18 mouse cellular contexts compared by ENCODE assay signal in genomic region chr4:144886460-144886859, GRCm38 (mm10). TPM values are rescaled to one million over a fixed set of nuclear protein-coding genes. Genes with fewer than 3 reads are reported as not detected.
DNase-seq lines count a peak whose midpoint lies in the region; ATAC-seq and TF ChIP-seq lines count a peak whose summit lies in the region.
"Had no signal": no experiment of that assay in that cellular context is flagged by ENCODE, and none has a peak within 500 bp of the region (broad histone marks: within the 10 kb centered on the region; RNA-seq: fewer than 3 reads in every experiment).

No protein-coding gene starts in this region.

- no peaks in the 10 kb centered on the region for H3K4me1 ChIP-seq in hindbrain, embryonic 16.5 days (ENCODE audit: control insufficient read depth, insufficient read depth, low read depth, low read length)
- no peaks in the 10 kb centered on the region; the same call in 1 of the 2 replicates for H3K4me1 ChIP-seq in hindbrain, embryonic 12.5 days
- peaks cover 5% of the 10 kb centered on the region; the same call in 1 of the 2 replicates for H3K4me1 ChIP-seq in stomach, postnatal 0 days (replicated peaks; ENCODE audit: control insufficient read depth, insufficient read depth)
- H3K4me1 ChIP-seq: lung, embryonic 15.5 days had no signal

- H3K9ac ChIP-seq in hindbrain, embryonic 16.5 days (ENCODE audit: low read depth, low read length) = no peak overlapping the region
- no peak overlapping the region for H3K9ac ChIP-seq in hindbrain, embryonic 12.5 days
- no peak overlapping the region for H3K9ac ChIP-seq in stomach, postnatal 0 days (ENCODE audit: low read length)
- H3K9ac ChIP-seq: limb, embryonic 15.5 days; lung, embryonic 15.5 days had no signal

- no peak for TF ChIP-seq EP300 in stomach, postnatal 0 days (optimal IDR thresholded peaks at IDR 0.05)

- WGBS in hindbrain, embryonic 16.5 days = 35% methylated on average over 6 of the region's 6 CpGs
- 67% methylated on average over 6 of the region's 6 CpGs for WGBS in hindbrain, embryonic 12.5 days
- 45% methylated on average over 6 of the region's 6 CpGs for WGBS in stomach, postnatal 0 days

- H3K4me3 ChIP-seq in hindbrain, embryonic 16.5 days (ENCODE audit: low read length) = no peak overlapping the region
- no peak overlapping the region for H3K4me3 ChIP-seq in hindbrain, embryonic 12.5 days
- H3K4me3 ChIP-seq in stomach, postnatal 0 days (ENCODE audit: low read depth, low read length) = no peak overlapping the region
- H3K4me3 ChIP-seq: erythroblast, embryonic 14.5 days; heart, embryonic 10.5 days; limb, embryonic 15.5 days; lung, embryonic 15.5 days; megakaryocyte, embryonic 14.5 days had no signal

- DNase-seq in retina, postnatal 1 day = peak; percentile 50
- no peak for DNase-seq in retina, embryonic 14.5 days (ENCODE audit: low spot score)
- peak; percentile 68 to 90 for DNase-seq in layer of hippocampus, postnatal 14 days (ENCODE audit: low spot score in 2 of 2)
- DNase-seq in stomach, postnatal 0 days (ENCODE audit: low spot score) = peak; percentile 24
- no peak for DNase-seq in urinary bladder, adult 2 months (ENCODE audit: low spot score)
- DNase-seq: adrenal gland, adult 8-10 months; gastrocnemius, postnatal 10 days; heart, postnatal 4 days; kidney, adult 11 months; kidney, postnatal 4 days; thymus, postnatal 36 days had no signal

- H3K36me3 ChIP-seq in hindbrain, embryonic 16.5 days (ENCODE audit: control insufficient read depth, insufficient read depth, low read length) = no peaks in the 10 kb centered on the region
- H3K36me3 ChIP-seq in hindbrain, embryonic 12.5 days = no peaks in the 10 kb centered on the region
- H3K36me3 ChIP-seq in stomach, postnatal 0 days (ENCODE audit: control insufficient read depth, insufficient read depth, low read length) = no peaks in the 10 kb centered on the region
- H3K36me3 ChIP-seq: heart, embryonic 10.5 days; limb, embryonic 15.5 days; lung, embryonic 15.5 days had no signal

- TF ChIP-seq CTCF in stomach, postnatal 0 days (IDR thresholded peaks at IDR 0.05; ENCODE audit: low read depth) = no peak

- no peak overlapping the region for H3K27ac ChIP-seq in hindbrain, embryonic 16.5 days (ENCODE audit: low read depth, low read length)
- no peak overlapping the region for H3K27ac ChIP-seq in hindbrain, embryonic 12.5 days
- H3K27ac ChIP-seq in stomach, postnatal 0 days (replicated peaks) = no peak overlapping the region
- H3K27ac ChIP-seq: heart, embryonic 10.5 days; lung, embryonic 15.5 days had no signal

- H3K27me3 ChIP-seq in hindbrain, embryonic 16.5 days (replicated peaks; ENCODE audit: control insufficient read depth, insufficient read depth, low read length) = peaks cover 6% of the 10 kb centered on the region; the same call in 1 of the 2 replicates
- H3K27me3 ChIP-seq in hindbrain, embryonic 12.5 days = 0 out of 2 replicates have a peak, but pooled peaks cover 3% of the 10 kb centered on the region
- no peaks in the 10 kb centered on the region for H3K27me3 ChIP-seq in stomach, postnatal 0 days (ENCODE audit: control insufficient read depth, insufficient read depth, low read length)
- H3K27me3 ChIP-seq: limb, embryonic 15.5 days; lung, embryonic 15.5 days; megakaryocyte, embryonic 14.5 days had no signal

- no peak overlapping the region for H3K4me2 ChIP-seq in hindbrain, embryonic 16.5 days (ENCODE audit: low read length)
- H3K4me2 ChIP-seq in hindbrain, embryonic 12.5 days (replicated peaks) = no peak overlapping the region
- H3K4me2 ChIP-seq in stomach, postnatal 0 days (replicated peaks; ENCODE audit: low read depth) = no peak overlapping the region
- H3K4me2 ChIP-seq: limb, embryonic 15.5 days; lung, embryonic 15.5 days had no signal

- H3K9me3 ChIP-seq in hindbrain, embryonic 16.5 days (ENCODE audit: control insufficient read depth, low read length) = no peaks in the 10 kb centered on the region
- H3K9me3 ChIP-seq in hindbrain, embryonic 12.5 days (replicated peaks) = no peaks in the 10 kb centered on the region
- no peaks in the 10 kb centered on the region for H3K9me3 ChIP-seq in stomach, postnatal 0 days (ENCODE audit: control insufficient read depth, low read length)
- H3K9me3 ChIP-seq: heart, embryonic 10.5 days; limb, embryonic 15.5 days; lung, embryonic 15.5 days; megakaryocyte, embryonic 14.5 days had no signal

- peak; percentile 48 for ATAC-seq in hindbrain, embryonic 16.5 days
- no peak for ATAC-seq in hindbrain, embryonic 12.5 days (ENCODE audit: low FRiP score)
- ATAC-seq in stomach, postnatal 0 days (ENCODE audit: low FRiP score, low TSS enrichment) = no peak

RNA-seq across cellular contexts. Expression of gene Dhrs3, which starts 6.2 kb away (rescaled TPM):
- 51.8 and 55.7 TPM in 2 replicates for polyA plus RNA-seq in hindbrain, embryonic 16.5 days (2015; fragmentation: Nextera tagmentation; extraction: Ambion mirVana)
- polyA plus RNA-seq in hindbrain, embryonic 12.5 days (2016; fragmentation: Nextera tagmentation; extraction: Ambion mirVana) = 26.6 and 31.8 TPM in 2 replicates
- total RNA-seq in layer of hippocampus, postnatal 14 days (2021) = 10 to 100 TPM; 21.2 to 30.8 TPM
- polyA plus RNA-seq in stomach, postnatal 0 days (2015; fragmentation: Nextera tagmentation; extraction: Ambion mirVana) = 103 and 106 TPM in 2 replicates
- 249 and 258 TPM in 2 replicates for polyA plus RNA-seq in urinary bladder, adult 2 months (2012; rRNA removed)

Comparison
In these comparisons a context has a peak if more than half of its experiments do, and no peak if none do; other contexts are left out.
1. DNase-seq: peak in retina, postnatal 1 day (single experiment), layer of hippocampus, postnatal 14 days (2 of 2) and stomach, postnatal 0 days (single experiment); none in retina, embryonic 14.5 days (single experiment) and urinary bladder, adult 2 months (single experiment).